In genomic region chr5:114679841-114680591, GRCm38 (mm10) we compare ENCODE assay signal across 8 mouse cellular contexts. TPM values are rescaled to one million over a fixed set of nuclear protein-coding genes. Genes with fewer than 3 reads are reported as not detected.
A peak's percentile ranks its signal among the peaks of the same experiment; 100 is the strongest.
DNase-seq lines count a peak whose midpoint lies in the region; ATAC-seq and TF ChIP-seq lines count a peak whose summit lies in the region.
"Had no signal": no experiment of that assay in that cellular context is flagged by ENCODE, and none has a peak within 500 bp of the region (broad histone marks: within the 10 kb centered on the region; RNA-seq: fewer than 3 reads in every experiment).

No protein-coding gene starts in this region.

- no peak for ATAC-seq in kidney, postnatal 0 days (replicated peaks; ENCODE audit: low FRiP score, low read depth)
- peak; percentile 34 for ATAC-seq in megakaryocyte progenitor cell, adult 5-6 weeks (replicated peaks; ENCODE audit: poor library complexity)
- ATAC-seq in erythroblast, adult 5-6 weeks (replicated peaks; ENCODE audit: low FRiP score, poor library complexity, severe bottlenecking), result no peak

- WGBS in kidney, postnatal 0 days, result 54% methylated on average over 17 of the region's 17 CpGs

- TF ChIP-seq POLR2A in brain, embryonic 14.5 days (IDR thresholded peaks at IDR 0.05; ENCODE audit: borderline replicate concordance, extremely low read depth, insufficient read depth, insufficient read length, poor library complexity, severe bottlenecking), result no peak

- H3K27ac ChIP-seq in kidney, postnatal 0 days, result no peak overlapping the region
- H3K27ac ChIP-seq: neural tube, embryonic 15.5 days had no signal

- no peaks in the 10 kb centered on the region for H3K9me3 ChIP-seq in kidney, postnatal 0 days (replicated peaks; ENCODE audit: low read length)
- H3K9me3 ChIP-seq: neural tube, embryonic 15.5 days had no signal

- 0 out of 2 replicates have a peak, but pooled peaks cover 12% of the 10 kb centered on the region for H3K36me3 ChIP-seq in kidney, postnatal 0 days (ENCODE audit: insufficient read depth, low read length)

- no peak overlapping the region for H3K4me2 ChIP-seq in kidney, postnatal 0 days (ENCODE audit: low read length)
- H3K4me2 ChIP-seq: neural tube, embryonic 15.5 days had no signal

- no peaks in the 10 kb centered on the region for H3K27me3 ChIP-seq in kidney, postnatal 0 days (ENCODE audit: insufficient read depth, low read length)
- H3K27me3 ChIP-seq: neural tube, embryonic 15.5 days had no signal

- H3K9ac ChIP-seq in kidney, postnatal 0 days (ENCODE audit: low read depth, low read length), result 0 out of 2 replicates have a peak overlapping the region, but pooled peaks have one; percentile 37
- H3K9ac ChIP-seq: neural tube, embryonic 15.5 days had no signal

- no peak for DNase-seq in kidney, postnatal 0 days (ENCODE audit: low spot score)
- no peak for DNase-seq in kidney, postnatal 36 days
- peak; percentile 9 for DNase-seq in ES-CJ7 (ENCODE audit: low read depth, low spot score)
- DNase-seq in brain, embryonic 14.5 days (ENCODE audit: low read depth), result no peak
- DNase-seq in adrenal gland, postnatal 14 days, result no peak

- TF ChIP-seq CTCF in kidney, postnatal 0 days (IDR thresholded peaks at IDR 0.05; ENCODE audit: low read depth), result no peak
- TF ChIP-seq CTCF in brain, embryonic 14.5 days (IDR thresholded peaks at IDR 0.05; ENCODE audit: borderline replicate concordance, extremely low read depth, insufficient read depth, insufficient read length), result peak; percentile 2; the same call in 1 of the 2 replicates

- peaks cover 14% of the 10 kb centered on the region for H3K4me1 ChIP-seq in kidney, postnatal 0 days (replicated peaks; ENCODE audit: insufficient read depth, low read length)

- no peak overlapping the region for H3K4me3 ChIP-seq in kidney, postnatal 0 days (replicated peaks; ENCODE audit: low read depth, low read length)
- H3K4me3 ChIP-seq: neural tube, embryonic 15.5 days had no signal

RNA-seq across cellular contexts. Expression of gene Gltp, which starts 10.8 kb away (rescaled TPM):
- polyA plus RNA-seq in kidney, postnatal 0 days (2015; fragmentation: Nextera tagmentation; extraction: Ambion mirVana), result 65.0 and 70.3 TPM in 2 replicates
- polyA plus RNA-seq in brain, embryonic 14.5 days (2012; rRNA removed), result 29.3 and 33.1 TPM in 2 replicates
- 94.3 and 101 TPM in 2 replicates for total RNA-seq in megakaryocyte progenitor cell, adult 5-6 weeks (2015)
- 46.1 and 48.6 TPM in 2 replicates for total RNA-seq in megakaryocyte progenitor cell, adult 5-6 weeks (2017)
- total RNA-seq in adrenal gland, postnatal 14 days (2021), result 39.2 and 41.7 TPM in 2 replicates
- total RNA-seq in erythroblast, adult 5-6 weeks (2015; ENCODE audit: low replicate concordance), result 54.8 and 68.4 TPM in 2 replicates
- total RNA-seq in erythroblast, adult 5-6 weeks (2017; ENCODE audit: low replicate concordance), result 13.0 and 31.2 TPM in 2 replicates

RNA-seq across cellular contexts. Expression of gene Trpv4, which starts 21.8 kb away (rescaled TPM):
- 31.3 and 35.6 TPM in 2 replicates for polyA plus RNA-seq in kidney, postnatal 0 days (2015; fragmentation: Nextera tagmentation; extraction: Ambion mirVana)
- polyA plus RNA-seq in brain, embryonic 14.5 days (2012; rRNA removed), result 1.5 and 1.7 TPM in 2 replicates
- total RNA-seq in megakaryocyte progenitor cell, adult 5-6 weeks (2015), result 0.15 and 0.25 TPM in 2 replicates
- total RNA-seq in megakaryocyte progenitor cell, adult 5-6 weeks (2017), result 0.17 TPM in 1 of 2 replicates, not detected in the other
- total RNA-seq in adrenal gland, postnatal 14 days (2021), result 2.1 and 3.6 TPM in 2 replicates
- 0.42 TPM in 1 of 2 replicates, not detected in the other for total RNA-seq in erythroblast, adult 5-6 weeks (2015; ENCODE audit: low replicate concordance)
- not detected in 2 replicates for total RNA-seq in erythroblast, adult 5-6 weeks (2017; ENCODE audit: low replicate concordance)

RNA-seq across cellular contexts. Expression of gene Tchp, which starts 27.5 kb away (rescaled TPM):
- 10.2 and 12.2 TPM in 2 replicates for polyA plus RNA-seq in kidney, postnatal 0 days (2015; fragmentation: Nextera tagmentation; extraction: Ambion mirVana)
- polyA plus RNA-seq in brain, embryonic 14.5 days (2012; rRNA removed), result 31.1 and 32.2 TPM in 2 replicates
- 4.9 and 5.4 TPM in 2 replicates for total RNA-seq in megakaryocyte progenitor cell, adult 5-6 weeks (2015)
- 10.0 and 10.2 TPM in 2 replicates for total RNA-seq in megakaryocyte progenitor cell, adult 5-6 weeks (2017)
- total RNA-seq in adrenal gland, postnatal 14 days (2021), result 6.9 and 10.0 TPM in 2 replicates
- total RNA-seq in erythroblast, adult 5-6 weeks (2015; ENCODE audit: low replicate concordance), result 1.2 and 4.4 TPM in 2 replicates
- 2.0 and 4.5 TPM in 2 replicates for total RNA-seq in erythroblast, adult 5-6 weeks (2017; ENCODE audit: low replicate concordance)
